Mouse (Mus musculus): ENCODE measurements at regions not wholly inside any gene's neighbourhood (a gene's known extent, or its start where the extent isn't known, plus 50 kb on each side); places are given as distances from the start of the nearest gene placed in this dataset.
"Not testable (repeated sequence)": the region's sequence is repeated elsewhere in the genome, so short reads cannot be mapped to it uniquely, and the experiment has no call there.

DNA sequence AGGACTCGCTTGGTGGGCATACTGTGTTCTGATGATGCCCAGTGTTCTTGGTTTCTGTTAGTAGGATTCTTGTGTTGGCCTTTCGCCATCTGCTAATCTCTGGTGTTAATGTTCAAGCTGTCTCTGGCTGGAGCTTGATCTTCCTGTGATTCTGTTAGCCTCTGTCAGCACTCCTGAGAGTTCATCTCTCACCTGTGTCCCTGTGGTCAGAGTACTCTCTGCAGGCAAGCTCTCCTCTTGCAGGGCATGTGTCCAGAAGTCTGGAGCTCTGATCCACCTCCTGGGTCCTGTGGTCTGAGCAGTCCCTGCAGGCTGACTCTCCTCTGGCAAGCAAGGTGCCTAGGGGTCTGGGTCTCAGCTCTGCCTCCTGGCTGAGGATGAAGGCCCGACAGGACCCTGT lies 130.0 kb upstream of the Chst7 start:
- not testable (repeated sequence) for TF ChIP-seq CTCF (IDR thresholded peaks at IDR 0.05; ENCODE audit: low read depth); EP300 (optimal IDR thresholded peaks at IDR 0.05)

Measured in stomach, postnatal 0 days (tissue).